Mouse (Mus musculus): Measurements from ENCODE around the gene Sart3. TPM values are rescaled to one million over a fixed set of nuclear protein-coding genes. Genes with fewer than 3 reads are reported as not detected.

Sart3 gene
- polyA plus RNA-seq, 1 experiment = 29.3 TPM

- Histone ChIP-seq H3K79me2 (ENCODE audit: control insufficient read depth, insufficient read depth) (no peaks in the 10 kb centered on the region), H3K36me3 (ENCODE audit: control insufficient read depth, insufficient read depth) (peaks cover 30% of the 10 kb centered on the region), H3K27me3 (ENCODE audit: control insufficient read depth, insufficient read depth, insufficient read length) (no peaks in the 10 kb centered on the region), H3K4me3 (no peak overlapping the region), H3ac (ENCODE audit: control insufficient read depth, insufficient read length) (no peak overlapping the region), H3K4me2 (ENCODE audit: low read depth) (no peak overlapping the region)
- TF ChIP-seq CEBPB (IDR thresholded peaks at IDR 0.05; ENCODE audit: insufficient read depth, poor library complexity, severe bottlenecking) = no peak
- no peak for TF ChIP-seq MYOG (IDR thresholded peaks at IDR 0.05; ENCODE audit: control insufficient read depth in 1 of 3, insufficient read depth in 1 of 3, insufficient read length in 2 of 3, low read depth in 2 of 3)
- TF ChIP-seq POLR2AphosphoS2 (IDR thresholded peaks at IDR 0.05; ENCODE audit: insufficient read length, low read depth) = no peak
- TF ChIP-seq TCF12 (IDR thresholded peaks at IDR 0.05; ENCODE audit: insufficient read depth, poor library complexity, severe bottlenecking) = no peak
- no peak for TF ChIP-seq POLR2A (IDR thresholded peaks at IDR 0.05; ENCODE audit: insufficient read length, low read depth)
- TF ChIP-seq TCF3 (IDR thresholded peaks at IDR 0.05; ENCODE audit: insufficient read length, low read depth) = no peak
- TF ChIP-seq SRF (IDR thresholded peaks at IDR 0.05; ENCODE audit: control insufficient read depth, insufficient read length, low read depth) = no peak
- no peak for TF ChIP-seq E2F4 (IDR thresholded peaks at IDR 0.05; ENCODE audit: insufficient read depth)
- TF ChIP-seq USF1 (IDR thresholded peaks at IDR 0.05; ENCODE audit: low read depth) = no peak
- TF ChIP-seq MYOD1 (IDR thresholded peaks at IDR 0.05; ENCODE audit: control insufficient read depth in 1 of 3, insufficient read length in 2 of 3, low read depth in 2 of 3) = no peak
- TF ChIP-seq REST (IDR thresholded peaks at IDR 0.05; ENCODE audit: insufficient read depth, insufficient read length) = no peak
- no peak for TF ChIP-seq MAX (IDR thresholded peaks at IDR 0.05; ENCODE audit: low read depth)
Observed at GRCm38 (mm10) chr5:113748556-113749331, 23.6 kb downstream of the Sart3 start.

GRCm38 (mm10) chr5:113747629-113748028, 24.7 kb downstream of the Sart3 start:
- TF ChIP-seq CEBPB (IDR thresholded peaks at IDR 0.05; ENCODE audit: insufficient read depth, poor library complexity, severe bottlenecking) (no peak), TCF3 (IDR thresholded peaks at IDR 0.05; ENCODE audit: insufficient read length, low read depth) (no peak), MYOD1 (IDR thresholded peaks at IDR 0.05; ENCODE audit: control insufficient read depth in 1 of 3, insufficient read length in 2 of 3, low read depth in 2 of 3) (no peak), REST (IDR thresholded peaks at IDR 0.05; ENCODE audit: insufficient read depth, insufficient read length) (no peak), MYOG (IDR thresholded peaks at IDR 0.05; ENCODE audit: control insufficient read depth in 1 of 3, insufficient read depth in 1 of 3, insufficient read length in 2 of 3, low read depth in 2 of 3) (no peak), POLR2AphosphoS2 (IDR thresholded peaks at IDR 0.05; ENCODE audit: insufficient read length, low read depth) (no peak), SRF (IDR thresholded peaks at IDR 0.05; ENCODE audit: control insufficient read depth, insufficient read length, low read depth) (no peak), MAX (IDR thresholded peaks at IDR 0.05; ENCODE audit: low read depth) (no peak), POLR2A (IDR thresholded peaks at IDR 0.05; ENCODE audit: insufficient read length, low read depth) (no peak), TCF12 (IDR thresholded peaks at IDR 0.05; ENCODE audit: insufficient read depth, poor library complexity, severe bottlenecking) (no peak), E2F4 (IDR thresholded peaks at IDR 0.05; ENCODE audit: insufficient read depth) (no peak), USF1 (IDR thresholded peaks at IDR 0.05; ENCODE audit: low read depth) (no peak)
- Histone ChIP-seq H3K4me3 (no peak overlapping the region), H3K4me2 (ENCODE audit: low read depth) (no peak overlapping the region), H3K36me3 (ENCODE audit: control insufficient read depth, insufficient read depth) (peaks cover 30% of the 10 kb centered on the region), H3K27me3 (ENCODE audit: control insufficient read depth, insufficient read depth, insufficient read length) (no peaks in the 10 kb centered on the region), H3K79me2 (ENCODE audit: control insufficient read depth, insufficient read depth) (no peaks in the 10 kb centered on the region), H3ac (ENCODE audit: control insufficient read depth, insufficient read length) (no peak overlapping the region)

- no peak overlapping the region for H3K4me3 ChIP-seq
- no peaks in the 10 kb centered on the region for H3K79me2 ChIP-seq (ENCODE audit: control insufficient read depth, insufficient read depth)
- TF ChIP-seq POLR2AphosphoS2 (IDR thresholded peaks at IDR 0.05; ENCODE audit: insufficient read length, low read depth) (no peak), SRF (IDR thresholded peaks at IDR 0.05; ENCODE audit: control insufficient read depth, insufficient read length, low read depth) (no peak), TCF12 (IDR thresholded peaks at IDR 0.05; ENCODE audit: insufficient read depth, poor library complexity, severe bottlenecking) (no peak), MAX (IDR thresholded peaks at IDR 0.05; ENCODE audit: low read depth) (no peak), TCF3 (IDR thresholded peaks at IDR 0.05; ENCODE audit: insufficient read length, low read depth) (no peak), E2F4 (IDR thresholded peaks at IDR 0.05; ENCODE audit: insufficient read depth) (no peak), MYOD1 (IDR thresholded peaks at IDR 0.05; ENCODE audit: control insufficient read depth in 1 of 3, insufficient read length in 2 of 3, low read depth in 2 of 3) (no peak), CEBPB (IDR thresholded peaks at IDR 0.05; ENCODE audit: insufficient read depth, poor library complexity, severe bottlenecking) (no peak), REST (IDR thresholded peaks at IDR 0.05; ENCODE audit: insufficient read depth, insufficient read length) (no peak), USF1 (IDR thresholded peaks at IDR 0.05; ENCODE audit: low read depth) (no peak), MYOG (IDR thresholded peaks at IDR 0.05; ENCODE audit: control insufficient read depth in 1 of 3, insufficient read depth in 1 of 3, insufficient read length in 2 of 3, low read depth in 2 of 3) (no peak), POLR2A (IDR thresholded peaks at IDR 0.05; ENCODE audit: insufficient read length, low read depth) (no peak)
- no peaks in the 10 kb centered on the region for H3K27me3 ChIP-seq (ENCODE audit: control insufficient read depth, insufficient read depth, insufficient read length)
- H3K36me3 ChIP-seq (ENCODE audit: control insufficient read depth, insufficient read depth) = no peaks in the 10 kb centered on the region
- H3K4me2 ChIP-seq (ENCODE audit: low read depth) = no peak overlapping the region
- no peak overlapping the region for H3ac ChIP-seq (ENCODE audit: control insufficient read depth, insufficient read length)
Observed at GRCm38 (mm10) chr5:113737607-113738237, 34.6 kb downstream of the Sart3 start.

- Histone ChIP-seq H3K36me3 (ENCODE audit: control insufficient read depth, insufficient read depth) (no peaks in the 10 kb centered on the region), H3ac (ENCODE audit: control insufficient read depth, insufficient read length) (peak overlapping the region; percentile 65), H3K4me3 (peak overlapping the region; percentile 53), H3K4me2 (ENCODE audit: low read depth) (peak overlapping the region; percentile 94), H3K79me2 (ENCODE audit: control insufficient read depth, insufficient read depth) (no peaks in the 10 kb centered on the region), H3K27me3 (ENCODE audit: control insufficient read depth, insufficient read depth, insufficient read length) (no peaks in the 10 kb centered on the region)
- TF ChIP-seq CEBPB (IDR thresholded peaks at IDR 0.05; ENCODE audit: insufficient read depth, poor library complexity, severe bottlenecking) (no peak), POLR2A (IDR thresholded peaks at IDR 0.05; ENCODE audit: insufficient read length, low read depth) (no peak), REST (IDR thresholded peaks at IDR 0.05; ENCODE audit: insufficient read depth, insufficient read length) (no peak), MYOG (IDR thresholded peaks at IDR 0.05; ENCODE audit: control insufficient read depth in 1 of 3, insufficient read depth in 1 of 3, insufficient read length in 2 of 3, low read depth in 2 of 3) (no peak), USF1 (IDR thresholded peaks at IDR 0.05; ENCODE audit: low read depth) (no peak), MYOD1 (IDR thresholded peaks at IDR 0.05; ENCODE audit: control insufficient read depth in 1 of 3, insufficient read length in 2 of 3, low read depth in 2 of 3) (no peak), TCF3 (IDR thresholded peaks at IDR 0.05; ENCODE audit: insufficient read length, low read depth) (no peak), SRF (IDR thresholded peaks at IDR 0.05; ENCODE audit: control insufficient read depth, insufficient read length, low read depth) (no peak), MAX (IDR thresholded peaks at IDR 0.05; ENCODE audit: low read depth) (no peak), E2F4 (IDR thresholded peaks at IDR 0.05; ENCODE audit: insufficient read depth) (no peak), POLR2AphosphoS2 (IDR thresholded peaks at IDR 0.05; ENCODE audit: insufficient read length, low read depth) (no peak), TCF12 (IDR thresholded peaks at IDR 0.05; ENCODE audit: insufficient read depth, poor library complexity, severe bottlenecking) (no peak)
Observed at GRCm38 (mm10) chr5:113736522-113737164, 35.7 kb downstream of the Sart3 start.
